ENCODE assay signal across 9 mouse cellular contexts in the genomic region with DNA sequence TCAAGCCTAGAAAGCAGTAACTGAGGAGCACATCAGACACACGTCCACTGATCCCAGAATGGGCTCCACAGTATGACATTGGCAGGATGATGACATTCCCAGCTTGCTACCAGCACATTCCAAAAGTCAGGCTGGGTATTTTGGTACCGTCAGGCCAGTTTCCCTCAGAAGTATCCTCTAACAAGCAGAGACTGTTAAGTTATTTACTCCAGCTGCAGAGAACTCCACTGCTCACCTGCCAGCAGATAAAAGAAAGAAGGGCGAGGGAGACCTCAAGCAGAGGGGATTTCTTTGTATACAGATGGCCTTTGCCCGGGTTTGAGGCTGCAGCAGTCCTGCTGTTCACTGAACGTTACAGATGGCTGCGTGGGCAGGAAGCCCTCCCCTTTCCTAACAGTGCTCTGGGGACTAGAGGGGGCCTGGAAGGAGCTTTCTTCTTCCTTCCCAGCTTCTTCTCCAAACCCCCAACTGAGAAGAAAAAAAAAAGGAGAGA.
DNase-seq lines count a peak whose midpoint lies in the region; ATAC-seq and TF ChIP-seq lines count a peak whose summit lies in the region.
"Had no signal": no experiment of that assay in that cellular context is flagged by ENCODE, and none has a peak within 500 bp of the region (broad histone marks: within the 10 kb centered on the region; RNA-seq: fewer than 3 reads in every experiment).

No protein-coding gene starts in this region.

- peak; percentile 58 to 65 for DNase-seq in heart, adult 2 months
- DNase-seq in thymus, postnatal 36 days, result peak; percentile 38 to 59
- DNase-seq in ovary, postnatal 10 days (ENCODE audit: low spot score), result no peak
- no peak for DNase-seq in spleen, postnatal 14 days (ENCODE audit: low spot score in 2 of 2)

- no peaks in the 10 kb centered on the region for H3K36me3 ChIP-seq in intestine, embryonic 16.5 days (ENCODE audit: control insufficient read depth, insufficient read depth, low read length)
- no peaks in the 10 kb centered on the region for H3K36me3 ChIP-seq in intestine, embryonic 15.5 days
- H3K36me3 ChIP-seq in heart, adult 2 months (ENCODE audit: control insufficient read depth, insufficient read depth, low read length), result peaks cover 6% of the 10 kb centered on the region
- H3K36me3 ChIP-seq in limb, embryonic 15.5 days, result no peaks in the 10 kb centered on the region

- 0 out of 2 replicates have a peak, but pooled peaks have one; percentile 57 for TF ChIP-seq EP300 in heart, adult 2 months (IDR thresholded peaks at IDR 0.05; ENCODE audit: insufficient read depth, low read depth, low read length)

- TF ChIP-seq POLR2A in heart, adult 2 months (IDR thresholded peaks at IDR 0.05; ENCODE audit: insufficient read depth, low read depth, low read length), result peak; percentile 33; the same call in 1 of the 2 replicates

- H3K27me3 ChIP-seq in intestine, embryonic 16.5 days (replicated peaks; ENCODE audit: control insufficient read depth, insufficient read depth, low read length), result no peaks in the 10 kb centered on the region
- no peaks in the 10 kb centered on the region for H3K27me3 ChIP-seq in intestine, embryonic 15.5 days (replicated peaks)
- no peaks in the 10 kb centered on the region for H3K27me3 ChIP-seq in heart, adult 2 months (ENCODE audit: control insufficient read depth, insufficient read depth, low read length)
- no peaks in the 10 kb centered on the region for H3K27me3 ChIP-seq in limb, embryonic 15.5 days

- ATAC-seq in intestine, embryonic 16.5 days, result no peak
- ATAC-seq in intestine, embryonic 15.5 days, result no peak
- peak; percentile 58; the same call in 1 of the 2 replicates for ATAC-seq in common myeloid progenitor, adult 5-6 weeks (replicated peaks; ENCODE audit: low read depth, poor library complexity, severe bottlenecking)
- no peak for ATAC-seq in limb, embryonic 15.5 days (ENCODE audit: insufficient number of reproducible peaks, low FRiP score, low TSS enrichment, low read depth)

- peak overlapping the region; percentile 21; the same call in 1 of the 2 replicates for H3K27ac ChIP-seq in intestine, embryonic 16.5 days (ENCODE audit: low read length)
- no peak overlapping the region for H3K27ac ChIP-seq in intestine, embryonic 15.5 days
- H3K27ac ChIP-seq in heart, adult 2 months, result peak overlapping the region; percentile 69
- peak overlapping the region; percentile 77 for H3K27ac ChIP-seq in limb, embryonic 15.5 days

- intact Hi-C loops in heart, adult 2 months (cut with DNase I), result loop anchor here (5.0 kb wide), 1 partner anchor 216 kb away; no protein-coding TSS in a partner anchor

- no peak overlapping the region for H3K9ac ChIP-seq in intestine, embryonic 16.5 days (ENCODE audit: low read depth, low read length)
- H3K9ac ChIP-seq in intestine, embryonic 15.5 days, result no peak overlapping the region
- H3K9ac ChIP-seq in heart, adult 2 months (ENCODE audit: low read depth, low read length), result peak overlapping the region; percentile 36
- no peak overlapping the region for H3K9ac ChIP-seq in limb, embryonic 15.5 days

- WGBS in intestine, embryonic 16.5 days, result 13% methylated on average over 6 of the region's 6 CpGs
- 15% methylated on average over 6 of the region's 6 CpGs for whole genome bisulfite sequencing in intestine, embryonic 15.5 days
- 3% methylated on average over 6 of the region's 6 CpGs for WGBS in heart, adult 2 months
- 9% methylated on average over 6 of the region's 6 CpGs for WGBS in limb, embryonic 15.5 days

- H3K9me3 ChIP-seq in intestine, embryonic 16.5 days (ENCODE audit: control insufficient read depth, low read length), result no peaks in the 10 kb centered on the region
- H3K9me3 ChIP-seq in intestine, embryonic 15.5 days, result no peaks in the 10 kb centered on the region
- H3K9me3 ChIP-seq in limb, embryonic 15.5 days, result no peaks in the 10 kb centered on the region

- H3K4me2 ChIP-seq in intestine, embryonic 16.5 days (ENCODE audit: low read depth, low read length), result no peak overlapping the region
- H3K4me2 ChIP-seq in intestine, embryonic 15.5 days (replicated peaks), result no peak overlapping the region
- H3K4me2 ChIP-seq in limb, embryonic 15.5 days, result peak overlapping the region; percentile 14; the same call in 1 of the 2 replicates

- no peak for TF ChIP-seq CTCF in heart, adult 2 months (IDR thresholded peaks at IDR 0.05)

- no peak overlapping the region for H3K4me3 ChIP-seq in intestine, embryonic 16.5 days (ENCODE audit: low read length)
- no peak overlapping the region for H3K4me3 ChIP-seq in intestine, embryonic 15.5 days (replicated peaks)
- 0 out of 2 replicates have a peak overlapping the region, but pooled peaks have one; percentile 1 for H3K4me3 ChIP-seq in heart, adult 2 months
- no peak overlapping the region for H3K4me3 ChIP-seq in limb, embryonic 15.5 days
- H3K4me3 ChIP-seq: myocyte had no signal

- H3K79me2 ChIP-seq in heart, adult 2 months (replicated peaks; ENCODE audit: control insufficient read depth, insufficient read depth, low read length), result no peaks in the 10 kb centered on the region

- H3K4me1 ChIP-seq in intestine, embryonic 16.5 days (ENCODE audit: control insufficient read depth, insufficient read depth, low read length), result no peaks in the 10 kb centered on the region
- H3K4me1 ChIP-seq in intestine, embryonic 15.5 days (replicated peaks), result no peaks in the 10 kb centered on the region
- peaks cover 2% of the 10 kb centered on the region for H3K4me1 ChIP-seq in heart, adult 2 months (ENCODE audit: control insufficient read depth, insufficient read depth, low read length)
- peaks cover 5% of the 10 kb centered on the region; the same call in 1 of the 2 replicates for H3K4me1 ChIP-seq in limb, embryonic 15.5 days

Comparison
In these comparisons a context has a peak if more than half of its experiments do, and no peak if none do; other contexts are left out.
1. DNase-seq: peak in heart, adult 2 months (2 of 2) and thymus, postnatal 36 days (2 of 2); none in ovary, postnatal 10 days (single experiment) and spleen, postnatal 14 days (0 of 2).